Mouse (Mus musculus): ENCODE data around the gene Hcfc2.

The Hcfc2 gene

GRCm38 (mm10) chr10:82771595-82772170, 75.7 kb downstream of the Hcfc2 start:
- DNase-seq (ENCODE audit: low spot score): no peak

- no peak for DNase-seq (ENCODE audit: low spot score)
Measured at GRCm38 (mm10) chr10:82774841-82775240, 78.9 kb downstream of the Hcfc2 start.

- DNase-seq (ENCODE audit: low spot score): no peak
Measured at GRCm38 (mm10) chr10:82777075-82777474, 81.1 kb downstream of the Hcfc2 start.

- no peak for DNase-seq (ENCODE audit: low spot score)
Measured at GRCm38 (mm10) chr10:82777886-82778285, 81.9 kb downstream of the Hcfc2 start.

- no peak for DNase-seq (ENCODE audit: low spot score)
Measured at GRCm38 (mm10) chr10:82778791-82779549, 83.0 kb downstream of the Hcfc2 start.

GRCm38 (mm10) chr10:82779831-82780230, 83.9 kb downstream of the Hcfc2 start:
- no peak for DNase-seq (ENCODE audit: low spot score)

- no peak for DNase-seq (ENCODE audit: low spot score)
Measured at GRCm38 (mm10) chr10:82780322-82780721, 84.4 kb downstream of the Hcfc2 start.

- no peak for DNase-seq (ENCODE audit: low spot score)
Measured at GRCm38 (mm10) chr10:82780816-82781215, 84.9 kb downstream of the Hcfc2 start.

- no peak for DNase-seq (ENCODE audit: low spot score)
Measured at GRCm38 (mm10) chr10:82782472-82782871, 86.5 kb downstream of the Hcfc2 start.

- no peak for DNase-seq (ENCODE audit: low spot score)
Measured at GRCm38 (mm10) chr10:82789181-82789580, 93.2 kb downstream of the Hcfc2 start.

- no peak for DNase-seq (ENCODE audit: low spot score)
Measured at GRCm38 (mm10) chr10:82790504-82790903, 94.5 kb downstream of the Hcfc2 start.

GRCm38 (mm10) chr10:82791713-82792112, 95.8 kb downstream of the Hcfc2 start:
- DNase-seq (ENCODE audit: low spot score): no peak
